Comparison of ENCODE assay signal across 9 mouse cellular contexts in the genomic region with DNA sequence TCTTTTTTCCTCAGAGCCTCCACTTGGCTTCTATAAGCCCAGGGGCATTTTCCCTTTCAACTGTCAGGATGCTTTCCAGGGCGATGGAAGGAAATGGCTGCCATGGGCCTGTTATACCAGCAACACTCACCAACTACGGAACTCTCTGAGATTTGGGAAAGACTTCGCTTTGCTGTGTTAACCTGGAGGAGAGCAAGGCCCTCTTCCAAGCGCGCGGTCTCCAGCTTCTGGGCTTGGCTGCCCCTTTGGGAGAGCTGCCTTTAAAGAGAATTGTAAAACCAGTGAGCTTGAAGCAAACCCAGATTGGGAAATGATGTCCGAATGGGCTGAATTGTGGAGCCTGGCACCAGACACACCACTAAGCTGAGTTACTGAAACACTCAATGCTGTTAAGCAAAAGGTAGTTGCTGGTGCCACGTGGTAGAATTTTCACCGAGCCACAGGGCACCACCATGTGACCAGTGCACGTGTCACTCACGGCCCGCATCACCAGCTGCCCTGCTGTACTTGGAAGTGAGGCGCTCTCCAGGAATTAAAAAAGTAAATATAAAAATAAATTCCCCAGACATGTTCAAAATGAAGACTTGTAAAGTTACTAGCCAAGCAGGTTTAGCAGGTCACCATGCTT.
A peak's percentile ranks its signal among the peaks of the same experiment; 100 is the strongest.
DNase-seq lines count a peak whose midpoint lies in the region; ATAC-seq and TF ChIP-seq lines count a peak whose summit lies in the region.
"Had no signal": no experiment of that assay in that cellular context is flagged by ENCODE, and none has a peak within 500 bp of the region (broad histone marks: within the 10 kb centered on the region; RNA-seq: fewer than 3 reads in every experiment).

No protein-coding gene starts in this region.

- intact Hi-C loops in gastrocnemius, postnatal 14 days (cut with DNase I; ENCODE audit: low total_unique reads), result loop anchor here (5.0 kb wide), 1 partner anchor 132 kb away; no protein-coding TSS in a partner anchor

- H3K4me3 ChIP-seq in testis, adult 2 months (ENCODE audit: control insufficient read depth, low read depth, low read length), result peak overlapping the region; percentile 13; the same call in 1 of the 2 replicates
- H3K4me3 ChIP-seq: myocyte had no signal

- TF ChIP-seq POLR2A in testis, adult 2 months (IDR thresholded peaks at IDR 0.05; ENCODE audit: control insufficient read depth, low read depth, low read length), result no peak

- TF ChIP-seq CTCF in testis, adult 2 months (IDR thresholded peaks at IDR 0.05; ENCODE audit: control insufficient read depth, insufficient read depth, insufficient replicate concordance, low read depth, low read length), result no peak

- peaks cover 13% of the 10 kb centered on the region for H3K4me1 ChIP-seq in testis, adult 2 months (ENCODE audit: control insufficient read depth, insufficient read depth, low read length)

- no peaks in the 10 kb centered on the region for H3K36me3 ChIP-seq in testis, adult 2 months (ENCODE audit: control insufficient read depth, insufficient read depth, low read length)

- DNase-seq in gastrocnemius, postnatal 14 days, result peak; percentile 11
- no peak for DNase-seq in gastrocnemius, postnatal 10 days
- DNase-seq in testis, postnatal 10 days (ENCODE audit: low spot score), result no peak
- peak; percentile 8 to 20 for DNase-seq in kidney, postnatal 36 days
- DNase-seq in left cerebral cortex, adult 8-10 months (ENCODE audit: low spot score in 2 of 2), result no peak

- no peak overlapping the region for H3K27ac ChIP-seq in testis, adult 2 months (ENCODE audit: control insufficient read depth, insufficient read depth, low read depth, low read length)

- no peak for ATAC-seq in inflammation-experienced regulatory T-cells, adult 6 months
- no peak for ATAC-seq in activated CD4-positive, CD25-positive, alpha-beta regulatory T cell, adult 4 months

- H3K27me3 ChIP-seq in testis, adult 2 months (ENCODE audit: control insufficient read depth, insufficient read depth, low read length), result no peaks in the 10 kb centered on the region

Comparison
In these comparisons a context has a peak if more than half of its experiments do, and no peak if none do; other contexts are left out.
1. DNase-seq: peak in gastrocnemius, postnatal 14 days (single experiment) and kidney, postnatal 36 days (2 of 2); none in gastrocnemius, postnatal 10 days (single experiment), testis, postnatal 10 days (single experiment) and left cerebral cortex, adult 8-10 months (0 of 2).